ENCODE assay signal across 26 mouse cellular contexts in the genomic region with DNA sequence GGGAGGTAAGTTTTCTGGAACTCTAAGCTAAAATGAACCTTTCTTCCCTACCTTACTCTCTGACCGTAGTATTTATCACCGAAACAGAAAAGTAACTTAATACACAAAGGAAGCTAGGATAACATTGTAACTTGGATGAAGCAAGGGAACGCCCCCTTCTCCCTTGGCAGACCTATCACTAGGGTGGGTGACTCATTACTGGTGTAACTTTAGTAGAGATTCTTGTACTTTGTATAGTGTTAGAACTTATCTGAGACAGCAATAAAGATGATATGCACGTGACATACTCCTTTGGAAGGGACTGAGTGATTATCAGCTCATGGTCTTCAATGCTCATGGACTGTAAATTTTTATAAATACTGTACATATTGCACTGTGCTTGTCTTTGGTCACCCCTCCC. TPM values are rescaled to one million over a fixed set of nuclear protein-coding genes. Genes with fewer than 3 reads are reported as not detected.
DNase-seq lines count a peak whose midpoint lies in the region; ATAC-seq and TF ChIP-seq lines count a peak whose summit lies in the region.
"Had no signal": no experiment of that assay in that cellular context is flagged by ENCODE, and none has a peak within 500 bp of the region (broad histone marks: within the 10 kb centered on the region; RNA-seq: fewer than 3 reads in every experiment).

No protein-coding gene starts in this region.

- H3K27ac ChIP-seq in kidney, postnatal 0 days = no peak overlapping the region
- no peak overlapping the region for H3K27ac ChIP-seq in MEL (ENCODE audit: control insufficient read depth, low read depth, low read length)
- H3K27ac ChIP-seq: embryonic facial prominence, embryonic 12.5 days; embryonic facial prominence, embryonic 15.5 days; gastrocnemius, adult 2 months; hindbrain, embryonic 12.5 days; hindbrain, embryonic 15.5 days had no signal

- H3K9me3 ChIP-seq in kidney, postnatal 0 days (replicated peaks; ENCODE audit: low read length) = no peaks in the 10 kb centered on the region
- H3K9me3 ChIP-seq in MEL (replicated peaks; ENCODE audit: insufficient read depth, low read length) = no peaks in the 10 kb centered on the region
- H3K9me3 ChIP-seq: embryonic facial prominence, embryonic 12.5 days; embryonic facial prominence, embryonic 15.5 days; hindbrain, embryonic 12.5 days; hindbrain, embryonic 15.5 days had no signal

- no peak for TF ChIP-seq POLR2A in MEL (IDR thresholded peaks at IDR 0.05; ENCODE audit: control insufficient read depth in 1 of 2, insufficient read depth in 1 of 2, low read depth in 1 of 2, low read length in 2 of 2, poor library complexity in 1 of 2)

- no peak for TF ChIP-seq EP300 in MEL (IDR thresholded peaks at IDR 0.05; ENCODE audit: low read depth in 1 of 2, low read length in 2 of 2)

- no peaks in the 10 kb centered on the region for H3K79me2 ChIP-seq in MEL (ENCODE audit: control insufficient read depth, insufficient read depth, low read length, poor library complexity)

- peaks cover 1% of the 10 kb centered on the region; the same call in 1 of the 2 replicates for H3K4me1 ChIP-seq in kidney, postnatal 0 days (replicated peaks; ENCODE audit: insufficient read depth, low read length)
- H3K4me1 ChIP-seq in MEL (ENCODE audit: control insufficient read depth in 1 of 2, insufficient read depth in 2 of 2, low read length in 2 of 2) = no peaks in the 10 kb centered on the region
- H3K4me1 ChIP-seq: embryonic facial prominence, embryonic 12.5 days had no signal

- ATAC-seq in kidney, postnatal 0 days (replicated peaks; ENCODE audit: low FRiP score, low read depth) = no peak
- ATAC-seq: CD4-positive, CD25-positive, alpha-beta regulatory T cell, adult 4 months; forebrain, embryonic 14.5 days; forebrain, postnatal 0 days had no signal

- no peaks in the 10 kb centered on the region for H3K36me3 ChIP-seq in kidney, postnatal 0 days (ENCODE audit: insufficient read depth, low read length)
- peaks cover 0 to 2% of the 10 kb centered on the region in 2 experiments; a peak in 1 of 4 replicates for H3K36me3 ChIP-seq in MEL (ENCODE audit: control insufficient read depth in 1 of 2, insufficient read depth in 2 of 2, low read length in 2 of 2)
- H3K36me3 ChIP-seq: embryonic facial prominence, embryonic 12.5 days; embryonic facial prominence, embryonic 15.5 days; hindbrain, embryonic 12.5 days; hindbrain, embryonic 15.5 days had no signal

- 48% methylated on average over 4 of the region's 4 CpGs for WGBS in kidney, postnatal 0 days

- no peak for TF ChIP-seq RAD21 in MEL (IDR thresholded peaks at IDR 0.05; ENCODE audit: low read depth, low read length)

- H3K4me3 ChIP-seq in kidney, postnatal 0 days (replicated peaks; ENCODE audit: low read depth, low read length) = no peak overlapping the region
- H3K4me3 ChIP-seq in MEL (ENCODE audit: control insufficient read depth in 1 of 2, insufficient read depth in 1 of 2, low read depth in 2 of 2, low read length in 2 of 2) = no peak overlapping the region
- H3K4me3 ChIP-seq: embryonic facial prominence, embryonic 12.5 days; embryonic facial prominence, embryonic 15.5 days; gastrocnemius, adult 2 months; hindbrain, embryonic 12.5 days; hindbrain, embryonic 15.5 days had no signal

- no peaks in the 10 kb centered on the region for H3K27me3 ChIP-seq in kidney, postnatal 0 days (ENCODE audit: insufficient read depth, low read length)
- no peaks in the 10 kb centered on the region for H3K27me3 ChIP-seq in MEL (ENCODE audit: control insufficient read depth in 1 of 2, insufficient read depth in 2 of 2, low read length in 2 of 2)
- H3K27me3 ChIP-seq: hindbrain, embryonic 12.5 days; hindbrain, embryonic 15.5 days had no signal

- TF ChIP-seq CTCF in kidney, postnatal 0 days (IDR thresholded peaks at IDR 0.05; ENCODE audit: low read depth) = no peak
- no peak for TF ChIP-seq CTCF in MEL (IDR thresholded peaks at IDR 0.05 in 2 of 3, conservative IDR thresholded peaks at IDR 0.05 in 1 of 3; ENCODE audit: control insufficient read depth in 1 of 3, insufficient read depth in 1 of 3, low read depth in 2 of 3, low read length in 3 of 3, poor library complexity in 1 of 3, severe bottlenecking in 1 of 3)

- H3K9ac ChIP-seq in kidney, postnatal 0 days (ENCODE audit: low read depth, low read length) = no peak overlapping the region
- no peak overlapping the region for H3K9ac ChIP-seq in MEL (ENCODE audit: control insufficient read depth, low read depth, low read length, poor library complexity, severe bottlenecking)
- H3K9ac ChIP-seq: embryonic facial prominence, embryonic 12.5 days; embryonic facial prominence, embryonic 15.5 days; forebrain, postnatal 0 days; hindbrain, embryonic 12.5 days; hindbrain, embryonic 15.5 days had no signal

- H3K4me2 ChIP-seq in kidney, postnatal 0 days (ENCODE audit: low read length) = no peak overlapping the region
- H3K4me2 ChIP-seq: embryonic facial prominence, embryonic 12.5 days; embryonic facial prominence, embryonic 15.5 days; heart, embryonic 11.5 days; hindbrain, embryonic 12.5 days; hindbrain, embryonic 15.5 days had no signal

- DNase-seq in kidney, postnatal 0 days (ENCODE audit: low spot score) = peak; percentile 24
- no peak for DNase-seq in kidney, adult 18-20 months
- peak; percentile 18 for DNase-seq in 416B (ENCODE audit: low read depth)
- DNase-seq in MEL (ENCODE audit: low read depth, low spot score) = peak; percentile 28
- no peak for DNase-seq in Muller cell, postnatal 12 days (ENCODE audit: inconsistent ontology term)
- DNase-seq in left cerebral cortex, adult 8-10 months (ENCODE audit: low spot score in 2 of 2) = no peak
- DNase-seq: adrenal gland, adult 2 months; adrenal gland, postnatal 14 days; B cell, adult 2 months; cerebellum, adult 11 months; cerebellum, adult 2 months; cerebellum, adult 9-11 months; cerebellum, postnatal 25 days; forebrain, postnatal 0 days; gastrocnemius, adult 2 months; gastrocnemius, postnatal 14 days; heart, adult 11 months had no signal

TF ChIP-seq in MEL, 35 proteins besides CTCF, POLR2A, EP300 and RAD21:
- TF ChIP-seq TAL1 (IDR thresholded peaks at IDR 0.05; ENCODE audit: low read length) (no peak), CHD1 (IDR thresholded peaks at IDR 0.05; ENCODE audit: low read depth, low read length) (no peak), HCFC1 (IDR thresholded peaks at IDR 0.05; ENCODE audit: low read depth, low read length) (no peak), MEF2A (IDR thresholded peaks at IDR 0.05; ENCODE audit: extremely low read depth, insufficient replicate concordance, low read depth, low read length, poor library complexity, severe bottlenecking) (no peak), TBP (IDR thresholded peaks at IDR 0.05; ENCODE audit: low read depth, low read length) (no peak), TCF12 (IDR thresholded peaks at IDR 0.05; ENCODE audit: low read depth, low read length) (no peak), ELF1 (IDR thresholded peaks at IDR 0.05; ENCODE audit: low read depth, low read length) (no peak), NELFE (IDR thresholded peaks at IDR 0.05; ENCODE audit: low read depth, low read length) (no peak)

RNA-seq across cellular contexts. Expression of a gene that starts 5.1 kb away (rescaled TPM):
- polyA plus RNA-seq in kidney, postnatal 0 days (2015; fragmentation: Nextera tagmentation; extraction: Ambion mirVana) = 2.4 and 3.1 TPM in 2 replicates
- not detected in 2 replicates for total RNA-seq in MEL (2012; rRNA removed)
- polyA plus RNA-seq in MEL (2012; ENCODE audit: insufficient read depth in 1 of 2, insufficient read length in 2 of 2, low read depth in 1 of 2, low replicate concordance in 2 of 2, missing spikeins in 1 of 2) = not detected
- total RNA-seq in left cerebral cortex, adult 8-10 months (2022) = 100 to 1,000 TPM; 419 to 472 (median 449) TPM
- total RNA-seq: common myeloid progenitor, adult 5-6 weeks; hematopoietic stem cell, adult 5-6 weeks had no signal
- polyA plus RNA-seq: CD4-positive, CD25-positive, alpha-beta regulatory T cell, adult 4 months had no signal

Comparison
In these comparisons a context has a peak if more than half of its experiments do, and no peak if none do; other contexts are left out.
1. DNase-seq: peak in kidney, postnatal 0 days (single experiment), 416B (single experiment) and MEL (single experiment); none in kidney, adult 18-20 months (single experiment), Muller cell, postnatal 12 days (single experiment) and left cerebral cortex, adult 8-10 months (0 of 2).
2. RNA of a gene that starts 5.1 kb away (total RNA-seq): 419 to 472 TPM in left cerebral cortex, adult 8-10 months; not detected in MEL; every median in the first group is over 100 times any median in the second.